Mouse (Mus musculus) MN1 (cell line): Measurements from ENCODE around the gene Gm14443.
"Not testable (repeated sequence)": the region's sequence is repeated elsewhere in the genome, so short reads cannot be mapped to it uniquely, and the experiment has no call there.

Experiments
- DNase-seq: peaks from one replicate; pipeline ENCODE4 v3.0.0-alpha.2; 2016; ENCODE audit warnings: low spot score

Gene Gm14443

GRCm38 (mm10) chr2:175175401-175176180 lies at the start of gene Gm14443:
Gene Gm14443, minus strand, starts transcription at chr2:175175871.
- DNase-seq = not testable (repeated sequence)

DNA sequence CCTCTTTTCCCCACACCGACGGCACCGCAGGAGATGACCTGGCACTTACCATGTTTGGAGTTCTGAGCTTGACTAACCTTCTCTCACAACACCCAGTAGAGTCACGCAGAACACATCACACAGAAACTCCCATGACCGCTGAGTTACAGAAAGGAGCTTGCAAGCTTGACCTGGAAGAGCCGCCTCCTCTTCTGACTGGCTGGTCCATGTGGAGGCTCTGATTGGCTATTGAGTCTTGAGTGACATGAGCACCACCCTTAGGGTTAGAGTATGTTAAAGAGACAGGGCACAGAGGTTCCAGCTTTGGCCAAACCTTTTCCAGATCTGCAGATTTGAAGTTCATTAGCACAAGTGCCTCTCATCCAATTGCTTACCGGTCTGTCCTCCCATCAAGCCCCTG lies 31.1 kb upstream of the Gm14443 start, which contains the start of gene Gm14391:
Gene Gm14391, minus strand, starts transcription at position 186 of the 400 bp plus-strand sequence.
- DNase-seq = not testable (repeated sequence)

- DNase-seq = not testable (repeated sequence)
Observed at GRCm38 (mm10) chr2:175179008-175179407, 3.3 kb upstream of the Gm14443 start.

DNA sequence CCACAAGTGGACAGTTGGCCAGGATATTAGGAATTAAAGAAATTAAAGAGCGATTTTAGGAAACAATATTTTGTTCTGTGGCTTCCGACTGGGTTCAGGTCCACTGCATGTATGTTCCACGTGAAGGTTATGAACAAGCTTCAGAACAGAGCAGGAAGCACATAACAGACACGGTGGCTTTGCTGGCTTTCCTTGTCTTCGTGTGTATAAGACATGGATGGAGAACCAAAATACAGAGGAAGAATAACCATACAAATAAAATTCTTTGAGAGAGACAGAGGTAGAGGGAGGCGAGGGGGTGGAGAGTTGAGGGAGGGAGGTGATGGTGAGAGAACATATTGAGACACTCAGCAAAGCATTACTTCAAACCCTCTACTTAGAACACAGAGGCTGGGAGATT lies 641 bp upstream of the Gm14443 start:
- no peak for DNase-seq

GRCm38 (mm10) chr2:175174058-175174457 lies 1.6 kb downstream of the Gm14443 start:
- not testable (repeated sequence) for DNase-seq

GRCm38 (mm10) chr2:175172906-175173595 lies 2.6 kb downstream of the Gm14443 start:
- DNase-seq = not testable (repeated sequence)

DNA sequence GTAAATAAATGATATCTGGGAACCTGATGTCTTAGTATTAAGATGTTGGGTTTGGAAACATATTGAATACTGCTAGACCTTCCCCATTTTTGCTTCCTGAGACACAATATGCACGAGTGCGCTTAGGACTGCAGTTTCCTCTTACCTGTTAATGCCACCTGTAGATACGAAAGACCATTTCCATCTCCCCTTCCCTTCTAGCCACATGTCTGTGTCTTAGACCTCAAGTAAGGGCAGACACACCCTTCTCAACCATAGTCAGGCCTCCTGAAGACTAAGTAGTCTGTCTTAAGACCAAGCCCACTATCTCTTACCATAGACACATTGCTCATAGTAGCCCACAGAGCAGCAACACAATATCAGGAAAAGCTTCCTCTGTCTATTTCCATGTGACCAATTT lies 3.5 kb downstream of the Gm14443 start:
- DNase-seq = no peak

DNA sequence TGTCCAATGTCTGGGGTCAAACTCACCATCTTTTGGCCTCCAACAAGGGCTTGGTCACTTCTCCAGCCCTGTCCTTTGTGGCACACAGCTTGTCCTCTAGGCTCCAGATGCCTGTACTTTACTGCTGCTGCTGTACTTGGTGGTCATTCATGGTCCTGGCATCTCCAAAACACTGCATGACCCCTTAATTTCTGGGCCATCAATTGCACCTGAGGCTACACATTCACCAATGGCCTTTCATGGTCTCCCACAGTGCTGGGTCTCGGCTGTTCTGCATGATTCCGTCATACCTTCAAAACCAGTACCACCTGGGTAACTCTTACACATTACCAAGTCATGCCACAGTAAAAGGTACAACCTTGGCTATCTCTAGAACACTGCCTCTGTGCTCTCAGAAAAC lies 8.8 kb downstream of the Gm14443 start:
- not testable (repeated sequence) for DNase-seq

GRCm38 (mm10) chr2:175165110-175165509 lies 10.6 kb downstream of the Gm14443 start:
- DNase-seq = not testable (repeated sequence)

GRCm38 (mm10) chr2:175161438-175161837 lies 14.2 kb downstream of the Gm14443 start:
- not testable (repeated sequence) for DNase-seq

DNA sequence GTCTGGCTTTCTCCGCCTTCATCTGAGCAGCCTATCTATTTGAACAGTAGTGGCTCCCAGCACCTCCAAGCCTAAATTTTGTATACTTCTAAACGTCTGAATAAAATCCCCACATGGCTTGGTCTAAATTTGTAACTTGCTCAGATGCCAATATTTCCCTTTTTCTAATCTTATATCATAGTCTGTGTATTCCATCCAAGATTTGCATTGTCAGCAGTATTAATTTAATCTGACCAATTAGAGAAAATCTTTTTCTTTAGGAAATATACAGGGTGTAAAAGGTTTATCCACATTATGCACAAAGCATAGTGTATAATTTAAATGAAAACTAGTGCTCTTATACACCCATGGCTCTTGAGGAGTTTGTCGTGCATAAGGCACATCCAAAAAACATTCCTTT lies 17.0 kb downstream of the Gm14443 start:
- DNase-seq = no peak

DNA sequence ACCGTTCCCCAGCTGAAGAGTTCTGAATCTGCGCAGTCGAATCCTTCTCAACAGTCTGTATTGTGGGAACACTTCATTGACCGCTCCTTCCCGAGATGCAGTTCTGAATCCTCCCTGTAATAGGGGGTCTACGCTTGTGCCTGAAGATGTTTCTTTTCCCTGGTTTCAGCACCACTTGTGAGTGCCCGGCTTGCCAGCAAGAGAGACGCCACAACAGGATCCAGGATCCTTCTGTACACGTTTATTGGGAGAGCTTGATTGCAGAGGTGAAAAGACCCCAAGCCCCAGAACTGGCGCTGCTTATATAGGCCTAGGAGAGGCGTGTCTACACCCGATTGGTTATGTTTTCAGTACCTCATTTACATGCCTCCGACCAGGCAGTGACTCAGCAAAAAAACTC lies 19.0 kb downstream of the Gm14443 start:
- no peak for DNase-seq

- DNase-seq = not testable (repeated sequence)
Observed at GRCm38 (mm10) chr2:175141993-175142295, 33.7 kb downstream of the Gm14443 start, which contains the start of gene Gm14399. Gene Gm14399, minus strand, starts transcription at chr2:175142012.

DNA sequence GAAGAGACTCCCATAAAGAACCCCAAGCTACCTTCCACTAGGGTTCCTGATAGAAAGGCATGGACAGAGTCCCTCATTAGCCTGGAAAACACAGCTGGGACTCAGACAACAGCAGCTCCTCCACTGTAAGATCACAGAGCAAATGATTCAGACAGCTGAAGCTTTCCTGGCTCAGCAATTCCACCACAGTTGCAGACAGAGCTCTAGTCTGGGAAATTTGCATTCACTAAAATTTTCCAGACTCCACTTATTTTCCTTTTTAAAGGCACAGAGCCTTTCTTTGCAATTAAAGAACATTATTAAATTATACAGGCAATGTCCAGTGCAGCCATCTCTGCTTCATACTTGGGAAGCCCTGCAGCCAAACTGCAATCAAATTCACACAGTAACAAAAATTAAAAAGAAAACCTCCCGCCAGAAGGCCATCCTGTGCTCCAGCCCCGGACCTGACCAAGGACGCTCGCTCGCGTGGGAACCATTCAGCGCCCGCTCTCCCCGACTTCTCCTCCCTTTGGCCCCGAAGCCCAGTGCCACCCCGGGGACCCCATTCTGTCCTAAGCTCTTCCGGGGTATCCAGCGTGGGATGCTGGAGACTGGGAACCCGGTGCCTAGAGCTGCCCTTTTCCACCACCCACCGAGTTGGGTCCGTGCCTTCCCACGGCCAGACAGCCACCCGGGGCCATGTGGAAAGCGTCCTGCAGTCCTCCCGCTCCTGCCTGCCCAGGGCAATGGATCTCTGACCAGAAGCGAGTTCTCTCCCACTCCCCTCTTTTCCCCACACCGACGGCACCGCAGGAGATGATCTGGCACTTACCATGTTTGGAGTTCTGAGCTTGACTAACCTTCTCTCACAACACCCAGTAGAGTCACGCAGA lies 34.3 kb downstream of the Gm14443 start:
- not testable (repeated sequence) for DNase-seq

GRCm38 (mm10) chr2:175140624-175141023 lies 35.0 kb downstream of the Gm14443 start:
- not testable (repeated sequence) for DNase-seq
